Mouse (Mus musculus) heart, postnatal 0 days (tissue): ENCODE data around the gene Gm19426.

Experiments
- CTCF ChIP-seq: IDR thresholded peaks from 2 replicates; pipeline ENCODE4 v1.5.1; 2016; ENCODE audit warnings: antibody characterized with exemption, control low read depth, low read depth
- EP300 ChIP-seq: IDR thresholded peaks from 2 replicates; pipeline ENCODE4 v1.6.1; 2016; ENCODE audit warnings: antibody characterized with exemption, low read depth

DNA sequence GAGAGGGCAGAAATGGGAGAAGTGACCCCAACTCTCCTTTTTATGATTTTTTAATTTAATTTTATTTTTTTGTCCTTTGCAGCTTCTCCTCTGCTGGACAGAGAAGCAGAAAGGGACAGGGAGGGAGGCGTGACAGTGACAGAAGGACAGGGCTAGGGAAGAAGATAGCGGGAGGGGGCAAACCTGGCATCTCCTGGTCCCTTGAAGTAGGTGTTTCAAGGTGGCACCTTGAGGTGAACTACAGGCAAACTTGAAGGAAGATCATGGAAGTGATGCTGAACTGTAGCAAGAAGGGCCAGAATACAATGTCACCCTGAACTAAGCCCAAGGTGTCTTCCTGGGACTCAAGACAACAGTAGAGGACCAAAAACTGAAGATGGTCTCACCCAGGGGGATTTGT lies 8.5 kb downstream of the Gm19426 start:
- TF ChIP-seq CTCF (no peak), EP300 (no peak)
